Mouse (Mus musculus) adrenal gland, postnatal 4 days (tissue): ENCODE measurements around the gene Hsd17b12. TPM values are rescaled to one million over a fixed set of nuclear protein-coding genes. Genes with fewer than 3 reads are reported as not detected.
A peak's percentile ranks its signal among the peaks of the same experiment; 100 is the strongest.

Experiments used
- DNase-seq, 2 experiments: peaks; one replicate each; pipeline ENCODE4 v3.0.0; 2021 to 2022; ENCODE audit warnings: low spot score in 2 of 2, mixed read lengths in 2 of 2
- microRNA-seq: library from miRNA; unstranded; fragments of <30 nt; microRNA quantifications from one replicate; pipeline ENCODE4 v1.2.0, GENCODE M21; 2021
- total RNA-seq, 2 experiments: library from RNA; stranded (reverse); gene quantifications; 2 replicates each; pipeline ENCODE4 v1.2.3; 2021

Hsd17b12 gene
- total RNA-seq, 2 experiments from 2014 or later = 87.0 to 95.3 TPM

DNA sequence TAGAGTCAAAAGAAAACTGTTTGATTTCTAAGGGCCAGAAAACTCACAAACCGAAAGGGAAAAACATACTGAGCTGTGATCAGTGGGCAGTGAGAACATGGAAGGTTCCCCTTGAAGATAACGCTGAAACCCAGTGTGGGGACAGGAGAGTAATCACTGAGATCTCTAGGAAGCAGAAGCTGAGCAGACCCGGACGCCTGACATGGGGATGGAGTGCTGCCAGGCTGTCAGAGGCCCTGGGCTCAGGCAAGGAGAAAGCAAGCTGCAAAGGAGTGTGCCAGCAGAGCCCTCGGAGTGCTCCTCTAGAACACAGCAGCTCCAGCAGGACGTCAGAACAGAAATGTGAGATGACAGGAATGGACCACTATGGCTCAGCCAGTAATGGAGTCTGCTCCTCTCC lies 133.1 kb downstream of the Hsd17b12 start:
- no peak for DNase-seq

DNA sequence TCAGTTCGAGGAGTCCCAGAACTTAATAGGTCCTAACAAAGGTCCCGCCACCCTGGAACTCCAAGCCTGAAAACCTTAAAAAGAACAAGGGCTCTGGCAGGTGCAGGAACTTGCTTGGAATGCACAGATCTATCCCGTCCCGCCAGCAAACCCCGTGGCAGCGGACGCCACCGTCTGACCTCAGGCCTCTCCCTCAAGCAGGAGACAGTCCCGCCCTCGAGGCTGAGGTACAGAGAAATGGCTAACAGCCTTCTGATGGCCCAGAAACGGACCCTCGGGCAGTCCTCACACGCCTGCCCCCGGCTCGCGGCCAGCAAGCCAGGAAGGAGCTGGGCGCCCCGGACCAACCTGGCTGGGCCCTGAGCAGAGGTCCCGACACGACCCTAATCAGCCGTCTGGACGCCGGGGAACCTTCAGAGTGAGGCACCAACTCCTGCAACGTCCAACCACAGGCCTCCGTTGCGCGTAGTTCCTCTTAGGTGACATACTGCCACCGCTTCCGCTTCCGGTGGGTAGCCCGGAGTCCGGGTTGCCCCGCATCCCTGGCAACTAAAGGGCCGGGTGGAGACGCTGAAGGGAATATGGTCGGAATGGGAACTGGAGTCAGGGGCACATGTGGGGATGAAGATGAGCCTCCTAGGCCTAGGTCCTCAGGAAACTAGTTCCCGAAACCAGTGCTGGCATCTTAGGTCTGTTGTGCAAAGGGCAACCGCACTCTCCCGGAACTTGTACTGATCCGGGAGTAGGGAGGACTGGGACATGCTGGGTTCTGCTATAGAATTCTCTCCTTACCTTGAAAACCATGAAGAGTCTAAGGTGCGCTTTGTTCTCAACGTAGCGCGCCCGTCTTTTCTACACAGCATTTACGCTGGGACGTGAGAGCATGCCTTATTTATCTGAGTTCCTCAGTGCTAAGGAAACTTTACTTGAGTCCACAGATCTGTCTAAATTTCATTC lies 147.2 kb downstream of the Hsd17b12 start, which contains the start of gene Alkbh3:
Alkbh3 (minus strand) TSS at position 473 of the 957 bp plus-strand sequence.
- DNase-seq = peak; percentile 84 to 87

DNA sequence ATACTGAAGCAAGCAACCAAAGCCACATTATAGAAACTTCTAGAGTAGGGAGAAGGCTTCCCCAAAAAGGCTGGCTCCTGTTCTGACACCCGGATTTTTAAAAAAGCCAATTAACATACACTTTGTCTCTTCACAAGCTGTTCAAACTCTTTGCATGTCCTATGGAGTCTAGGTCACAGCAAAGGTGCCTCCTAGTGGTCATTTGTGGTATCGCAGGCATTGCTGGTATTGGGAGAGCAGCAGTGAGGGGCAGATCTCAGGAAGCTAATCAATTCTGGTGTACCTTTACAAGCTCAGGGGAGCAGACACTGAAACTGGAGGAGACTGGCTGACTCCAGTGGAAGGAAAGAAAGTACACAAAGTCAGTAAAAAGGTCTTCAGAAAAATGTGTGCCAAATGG lies 155.4 kb downstream of the Hsd17b12 start:
- peak; percentile 67 to 78 for DNase-seq

DNA sequence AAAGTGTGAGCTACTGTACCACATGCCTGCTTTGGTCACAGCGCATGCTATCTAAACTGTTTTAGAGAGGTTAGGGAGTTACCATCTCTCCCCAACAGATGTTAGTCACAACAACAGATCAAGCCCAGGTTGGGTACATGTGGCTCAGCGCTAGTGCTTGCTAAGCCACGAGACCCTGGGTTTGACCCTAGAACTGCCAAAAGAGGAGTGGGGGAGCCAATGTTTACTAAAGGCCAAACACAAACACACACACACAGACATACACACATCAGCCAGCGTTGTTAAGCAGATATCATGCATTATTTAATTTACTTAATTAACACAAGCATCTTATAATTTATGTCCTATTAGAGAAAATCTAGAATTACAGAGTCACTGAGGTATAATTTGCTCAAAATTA lies 155.8 kb downstream of the Hsd17b12 start:
- no peak for DNase-seq

DNA sequence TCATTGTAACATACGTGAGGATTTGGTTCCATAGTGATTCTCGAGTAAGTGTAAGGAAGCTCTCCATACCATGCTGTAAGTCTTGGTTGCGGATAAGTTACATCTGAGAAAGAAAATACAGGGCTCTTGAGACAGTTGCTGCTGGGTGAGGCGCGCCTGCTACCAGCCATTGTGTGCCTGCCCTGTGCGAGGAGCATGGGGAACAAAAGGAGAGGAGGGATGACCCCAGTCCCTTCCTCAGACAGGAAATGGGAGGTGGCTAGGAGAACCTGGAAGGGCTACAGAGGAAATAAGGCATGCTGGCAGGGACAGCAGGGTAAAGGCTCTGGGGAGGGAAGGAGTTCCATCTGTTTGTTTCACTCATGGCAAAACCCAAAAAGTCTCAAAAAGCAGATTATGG lies 156.4 kb downstream of the Hsd17b12 start:
- no peak for DNase-seq

DNA sequence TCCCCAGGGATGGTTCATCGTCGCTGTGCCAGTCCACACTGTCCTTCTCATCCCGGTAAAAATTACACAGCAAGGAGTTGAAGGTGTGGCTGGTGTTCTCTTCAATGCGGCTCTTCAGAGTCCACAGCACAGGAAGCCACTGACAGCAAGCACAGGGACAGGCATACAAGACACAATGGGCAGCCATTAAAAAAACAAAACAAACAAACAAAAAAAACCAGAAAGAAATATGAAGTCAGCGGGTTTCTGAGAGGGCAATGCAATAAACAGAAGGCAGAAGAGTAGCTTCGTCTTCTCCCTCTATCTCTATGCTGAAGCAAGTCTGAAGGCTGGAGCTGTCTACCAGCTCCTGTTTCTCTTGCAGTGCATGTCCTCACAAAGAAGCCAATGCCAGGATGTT lies 161.5 kb downstream of the Hsd17b12 start, which contains the start of gene Gm27027:
Gm27027 (minus strand) TSS at position 101 of the 400 bp plus-strand sequence.
- no peak for DNase-seq

DNA sequence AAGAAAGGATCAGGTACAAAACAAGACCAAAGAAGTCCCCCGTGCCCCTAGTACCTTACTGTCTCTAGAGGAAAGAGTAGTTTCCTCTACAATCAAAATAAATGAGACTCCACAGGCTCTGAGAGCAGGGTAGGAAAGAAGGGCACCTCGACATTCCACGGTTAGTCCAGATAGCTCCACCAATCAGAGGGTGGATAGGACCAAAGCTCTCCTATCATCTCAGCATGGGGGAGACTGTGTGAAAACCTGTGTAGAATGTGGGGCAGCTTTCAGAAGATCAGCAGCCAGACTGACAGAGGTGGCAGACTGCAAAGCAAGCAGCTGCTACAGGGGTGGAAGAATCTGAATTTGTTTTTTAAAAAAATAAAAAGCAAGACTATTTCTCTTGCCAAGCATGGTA lies 165.0 kb downstream of the Hsd17b12 start:
- DNase-seq = no peak

DNA sequence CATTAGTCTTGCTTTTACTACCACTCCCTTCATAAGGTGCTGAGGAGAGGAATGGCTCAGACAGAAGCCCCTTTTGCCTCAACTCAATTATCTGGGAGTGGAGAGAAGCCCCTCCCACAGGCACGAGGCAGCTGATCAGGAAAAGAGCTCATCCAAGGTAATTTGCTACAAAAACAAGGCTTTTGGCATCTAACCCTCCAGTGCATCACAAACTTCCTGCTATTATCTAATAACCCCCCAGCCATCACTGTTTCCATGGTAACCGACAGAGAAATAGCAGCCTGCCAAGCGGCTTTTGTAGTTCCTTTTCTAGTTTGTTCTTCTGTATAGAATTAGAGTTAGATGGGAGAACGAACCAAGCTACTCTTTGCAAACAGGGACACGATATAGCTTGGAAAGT lies 165.5 kb downstream of the Hsd17b12 start:
- DNase-seq = no peak

DNA sequence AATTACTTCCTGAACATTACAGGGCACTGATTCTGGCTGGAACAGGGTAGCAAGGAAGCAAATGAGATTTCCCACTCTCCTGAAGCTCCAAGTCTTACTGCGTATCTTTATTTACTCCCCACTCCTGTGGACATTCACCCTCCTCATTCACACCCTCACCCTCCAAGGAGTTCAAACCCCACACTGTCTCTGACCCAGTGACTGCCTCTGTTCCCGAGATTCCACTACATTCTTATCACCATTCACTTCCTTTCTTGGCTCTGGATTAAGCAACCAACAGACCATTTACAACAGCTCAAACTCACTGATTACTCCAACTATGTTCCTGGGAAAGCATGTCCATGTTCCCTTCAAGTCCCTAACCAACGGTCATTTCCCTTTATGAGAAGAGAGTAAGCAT lies 166.4 kb downstream of the Hsd17b12 start:
- no peak for DNase-seq

DNA sequence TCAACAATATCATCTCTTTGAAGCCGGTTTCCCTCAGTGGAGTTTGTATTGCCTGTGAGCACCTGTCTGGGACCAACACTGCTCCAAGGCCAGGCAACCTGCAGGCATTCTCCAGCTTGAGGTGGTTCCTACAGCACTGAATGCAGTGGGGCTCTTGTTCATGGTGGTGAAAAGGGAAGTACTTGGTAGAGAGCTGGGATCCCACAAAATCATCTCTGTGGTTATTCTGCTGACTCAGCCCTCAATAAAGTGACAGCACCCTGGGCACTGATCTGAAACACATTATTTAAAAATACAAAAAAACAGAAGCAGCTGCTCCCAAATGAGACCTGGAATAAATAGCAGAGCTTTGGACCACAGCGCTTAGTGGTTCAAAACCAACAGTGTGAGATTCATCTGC lies 169.3 kb downstream of the Hsd17b12 start:
- DNase-seq = no peak

Small RNAs within 50 kb of the gene (microRNA-seq; reads per million reads assigned to microRNA genes)
- not detected for gene Gm23630

Other genes starting within 250 kb of the Hsd17b12 start
- 10 to 100 TPM; 26.7 to 28.4 TPM for gene Gm13889, start 200.8 kb downstream of the Hsd17b12 start, total RNA-seq
- not detected for gene Gm27027, start 161.6 kb downstream of the Hsd17b12 start, total RNA-seq
- gene Alkbh3, start 147.2 kb downstream of the Hsd17b12 start, total RNA-seq = 10 to 100 TPM; 73.1 to 76.3 TPM
- 10 to 100 TPM; 32.9 to 33.8 TPM for gene Ttc17, start 248.7 kb upstream of the Hsd17b12 start, total RNA-seq